Mouse (Mus musculus): ENCODE measurements at regions not wholly inside any gene's neighbourhood (a gene's known extent, or its start where the extent isn't known, plus 50 kb on each side); places are given as distances from the start of the nearest gene placed in this dataset.

GRCm38 (mm10) chr12:51060931-51061330 is 286.9 kb upstream of the G2e3 start:
- TF ChIP-seq CTCF (IDR thresholded peaks at IDR 0.05; ENCODE audit: borderline replicate concordance, extremely low read depth, insufficient read depth, insufficient read length), result no peak
- DNase-seq (ENCODE audit: low read depth), result no peak

GRCm38 (mm10) chr12:51058569-51058968 is 289.3 kb upstream of the G2e3 start:
- TF ChIP-seq POLR2A (IDR thresholded peaks at IDR 0.05; ENCODE audit: borderline replicate concordance, extremely low read depth, insufficient read depth, insufficient read length, poor library complexity, severe bottlenecking) (no peak), CTCF (IDR thresholded peaks at IDR 0.05; ENCODE audit: borderline replicate concordance, extremely low read depth, insufficient read depth, insufficient read length) (no peak)
- DNase-seq (ENCODE audit: low read depth), result peak; percentile 57

DNA sequence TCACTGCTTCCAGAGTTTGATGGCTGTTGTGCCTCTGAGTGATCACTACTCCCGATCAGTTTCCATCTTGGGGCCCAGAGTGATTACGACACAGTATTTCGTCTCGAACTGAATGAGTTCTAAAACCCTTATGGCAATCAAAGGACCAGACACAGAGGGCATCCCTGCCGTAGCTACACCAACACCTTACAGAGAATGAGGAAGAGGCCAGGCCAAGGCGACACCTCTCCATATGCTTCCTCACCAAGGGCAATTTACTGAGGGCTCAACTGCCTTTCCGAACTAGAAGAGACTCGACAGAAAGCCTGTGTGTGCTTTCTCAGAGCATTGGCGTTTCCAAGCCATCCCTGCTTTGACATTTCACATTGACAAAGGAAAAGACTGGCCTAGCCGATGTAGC is 289.8 kb upstream of the G2e3 start:
- TF ChIP-seq CTCF (IDR thresholded peaks at IDR 0.05; ENCODE audit: borderline replicate concordance, extremely low read depth, insufficient read depth, insufficient read length) (no peak), POLR2A (IDR thresholded peaks at IDR 0.05; ENCODE audit: borderline replicate concordance, extremely low read depth, insufficient read depth, insufficient read length, poor library complexity, severe bottlenecking) (no peak)
- no peak for DNase-seq (ENCODE audit: low read depth)

- TF ChIP-seq POLR2A (IDR thresholded peaks at IDR 0.05; ENCODE audit: borderline replicate concordance, extremely low read depth, insufficient read depth, insufficient read length, poor library complexity, severe bottlenecking), result no peak
- no peak for TF ChIP-seq CTCF (IDR thresholded peaks at IDR 0.05; ENCODE audit: borderline replicate concordance, extremely low read depth, insufficient read depth, insufficient read length)
- no peak for DNase-seq (ENCODE audit: low read depth)
Observed at GRCm38 (mm10) chr12:51047116-51047515, 300.7 kb upstream of the G2e3 start.

GRCm38 (mm10) chr12:51045437-51045836 is 302.4 kb upstream of the G2e3 start:
- TF ChIP-seq POLR2A (IDR thresholded peaks at IDR 0.05; ENCODE audit: borderline replicate concordance, extremely low read depth, insufficient read depth, insufficient read length, poor library complexity, severe bottlenecking) (no peak), CTCF (IDR thresholded peaks at IDR 0.05; ENCODE audit: borderline replicate concordance, extremely low read depth, insufficient read depth, insufficient read length) (no peak)
- peak; percentile 71 for DNase-seq (ENCODE audit: low read depth)

DNA sequence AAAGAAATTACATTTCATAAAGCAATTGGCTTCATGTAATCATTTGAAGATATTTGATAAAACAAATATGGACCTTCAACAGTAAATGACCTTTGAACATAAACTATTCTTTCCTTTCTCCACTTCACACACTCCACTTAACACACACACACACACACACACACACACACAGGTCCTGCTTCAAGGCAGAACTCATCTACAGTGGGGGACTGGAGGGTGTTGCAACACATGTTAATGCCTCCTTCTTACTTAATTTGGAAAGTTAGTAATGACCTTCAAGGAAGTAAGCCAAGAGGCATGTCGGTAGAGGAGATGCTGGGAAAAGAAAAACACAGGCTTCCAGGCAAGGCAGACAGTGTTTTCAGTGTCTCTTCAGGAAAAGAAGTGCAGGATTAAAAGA is 302.8 kb upstream of the G2e3 start:
- DNase-seq (ENCODE audit: low read depth), result no peak
- TF ChIP-seq CTCF (IDR thresholded peaks at IDR 0.05; ENCODE audit: borderline replicate concordance, extremely low read depth, insufficient read depth, insufficient read length) (no peak), POLR2A (IDR thresholded peaks at IDR 0.05; ENCODE audit: borderline replicate concordance, extremely low read depth, insufficient read depth, insufficient read length, poor library complexity, severe bottlenecking) (no peak)

- DNase-seq (ENCODE audit: low read depth), result peak; percentile 57
- TF ChIP-seq CTCF (IDR thresholded peaks at IDR 0.05; ENCODE audit: borderline replicate concordance, extremely low read depth, insufficient read depth, insufficient read length), result no peak
- no peak for TF ChIP-seq POLR2A (IDR thresholded peaks at IDR 0.05; ENCODE audit: borderline replicate concordance, extremely low read depth, insufficient read depth, insufficient read length, poor library complexity, severe bottlenecking)
Observed at GRCm38 (mm10) chr12:51032193-51032592, 315.7 kb upstream of the G2e3 start.

DNA sequence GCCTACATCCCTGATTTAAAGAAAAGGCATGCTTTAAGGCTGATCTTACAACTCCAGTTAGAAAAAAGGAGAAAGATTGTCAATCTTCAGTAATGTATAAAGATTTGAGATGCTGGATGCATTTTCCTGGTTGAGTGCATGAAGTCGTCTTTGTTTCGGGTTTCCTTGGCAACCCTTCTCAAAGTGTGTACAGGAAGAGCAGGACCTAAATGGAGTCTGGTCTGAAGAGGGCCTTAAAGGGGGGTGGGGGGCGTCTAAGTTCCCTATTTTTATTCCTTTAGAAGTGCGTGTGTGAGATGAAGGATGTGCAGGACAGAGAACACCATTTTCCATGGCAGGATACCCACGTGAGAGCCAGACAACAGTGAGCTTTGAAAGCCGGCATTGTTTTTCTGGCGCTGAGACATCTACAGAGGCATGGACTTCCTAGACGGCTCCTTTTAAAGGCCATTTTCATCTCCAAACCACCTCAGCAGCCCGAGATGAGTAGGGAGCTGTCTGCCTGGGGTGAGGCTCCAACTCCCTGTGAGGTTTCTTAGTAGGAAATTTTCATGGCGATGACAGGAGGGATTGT is 319.2 kb upstream of the G2e3 start:
- TF ChIP-seq POLR2A (IDR thresholded peaks at IDR 0.05; ENCODE audit: borderline replicate concordance, extremely low read depth, insufficient read depth, insufficient read length, poor library complexity, severe bottlenecking) (no peak), CTCF (IDR thresholded peaks at IDR 0.05; ENCODE audit: borderline replicate concordance, extremely low read depth, insufficient read depth, insufficient read length) (no peak)
- DNase-seq (ENCODE audit: low read depth), result peak; percentile 88

GRCm38 (mm10) chr12:51026046-51026445 is 321.8 kb upstream of the G2e3 start:
- TF ChIP-seq CTCF (IDR thresholded peaks at IDR 0.05; ENCODE audit: borderline replicate concordance, extremely low read depth, insufficient read depth, insufficient read length) (no peak), POLR2A (IDR thresholded peaks at IDR 0.05; ENCODE audit: borderline replicate concordance, extremely low read depth, insufficient read depth, insufficient read length, poor library complexity, severe bottlenecking) (no peak)
- no peak for DNase-seq (ENCODE audit: low read depth)

- no peak for DNase-seq (ENCODE audit: low read depth)
- no peak for TF ChIP-seq CTCF (IDR thresholded peaks at IDR 0.05; ENCODE audit: borderline replicate concordance, extremely low read depth, insufficient read depth, insufficient read length)
- no peak for TF ChIP-seq POLR2A (IDR thresholded peaks at IDR 0.05; ENCODE audit: borderline replicate concordance, extremely low read depth, insufficient read depth, insufficient read length, poor library complexity, severe bottlenecking)
Observed at GRCm38 (mm10) chr12:51025531-51025930, 322.3 kb upstream of the G2e3 start.

GRCm38 (mm10) chr12:51024057-51024743 is 323.7 kb upstream of the G2e3 start:
- TF ChIP-seq POLR2A (IDR thresholded peaks at IDR 0.05; ENCODE audit: borderline replicate concordance, extremely low read depth, insufficient read depth, insufficient read length, poor library complexity, severe bottlenecking) (no peak), CTCF (IDR thresholded peaks at IDR 0.05; ENCODE audit: borderline replicate concordance, extremely low read depth, insufficient read depth, insufficient read length) (no peak)
- DNase-seq (ENCODE audit: low read depth), result no peak

DNA sequence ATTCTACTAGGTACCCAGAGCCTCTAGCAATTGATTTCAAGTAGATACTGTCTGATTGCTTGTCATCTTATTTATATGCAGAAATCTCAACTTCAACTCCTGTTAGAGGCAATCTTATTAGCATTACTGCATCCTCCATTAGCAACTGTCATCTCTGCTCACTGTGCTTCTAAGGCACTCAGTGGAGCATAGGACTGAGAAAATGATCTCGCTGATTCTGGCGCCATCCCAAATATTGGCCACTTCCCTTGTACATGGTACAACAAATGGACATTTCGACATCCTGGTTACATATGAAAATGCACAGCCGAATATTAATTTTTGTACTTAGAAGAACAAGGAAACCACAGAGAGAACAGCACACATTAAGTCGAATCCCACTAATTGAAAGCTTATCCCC is 329.7 kb upstream of the G2e3 start:
- peak; percentile 57 for DNase-seq (ENCODE audit: low read depth)
- TF ChIP-seq CTCF (IDR thresholded peaks at IDR 0.05; ENCODE audit: borderline replicate concordance, extremely low read depth, insufficient read depth, insufficient read length) (no peak), POLR2A (IDR thresholded peaks at IDR 0.05; ENCODE audit: borderline replicate concordance, extremely low read depth, insufficient read depth, insufficient read length, poor library complexity, severe bottlenecking) (no peak)

Data from brain, embryonic 14.5 days (tissue).